Mouse (Mus musculus) testis, adult 2 months (tissue): ENCODE data around the gene Kcnj3.

ENCODE experiments used
- CTCF ChIP-seq: fragments of 200-500 bp; IDR thresholded peaks from 2 replicates; pipeline ENCODE4 v1.5.1; 2012; ENCODE audit warnings: low read depth, mild to moderate bottlenecking, inconsistent platforms, low read length, moderate library complexity; ENCODE audit not compliant: control insufficient read depth, insufficient read depth, insufficient replicate concordance
- POLR2A ChIP-seq: fragments of 200-500 bp; IDR thresholded peaks from 2 replicates; pipeline ENCODE4 v1.6.1; 2012; ENCODE audit warnings: low read depth, mild to moderate bottlenecking, inconsistent platforms, low read length, moderate library complexity; ENCODE audit not compliant: control insufficient read depth

DNA sequence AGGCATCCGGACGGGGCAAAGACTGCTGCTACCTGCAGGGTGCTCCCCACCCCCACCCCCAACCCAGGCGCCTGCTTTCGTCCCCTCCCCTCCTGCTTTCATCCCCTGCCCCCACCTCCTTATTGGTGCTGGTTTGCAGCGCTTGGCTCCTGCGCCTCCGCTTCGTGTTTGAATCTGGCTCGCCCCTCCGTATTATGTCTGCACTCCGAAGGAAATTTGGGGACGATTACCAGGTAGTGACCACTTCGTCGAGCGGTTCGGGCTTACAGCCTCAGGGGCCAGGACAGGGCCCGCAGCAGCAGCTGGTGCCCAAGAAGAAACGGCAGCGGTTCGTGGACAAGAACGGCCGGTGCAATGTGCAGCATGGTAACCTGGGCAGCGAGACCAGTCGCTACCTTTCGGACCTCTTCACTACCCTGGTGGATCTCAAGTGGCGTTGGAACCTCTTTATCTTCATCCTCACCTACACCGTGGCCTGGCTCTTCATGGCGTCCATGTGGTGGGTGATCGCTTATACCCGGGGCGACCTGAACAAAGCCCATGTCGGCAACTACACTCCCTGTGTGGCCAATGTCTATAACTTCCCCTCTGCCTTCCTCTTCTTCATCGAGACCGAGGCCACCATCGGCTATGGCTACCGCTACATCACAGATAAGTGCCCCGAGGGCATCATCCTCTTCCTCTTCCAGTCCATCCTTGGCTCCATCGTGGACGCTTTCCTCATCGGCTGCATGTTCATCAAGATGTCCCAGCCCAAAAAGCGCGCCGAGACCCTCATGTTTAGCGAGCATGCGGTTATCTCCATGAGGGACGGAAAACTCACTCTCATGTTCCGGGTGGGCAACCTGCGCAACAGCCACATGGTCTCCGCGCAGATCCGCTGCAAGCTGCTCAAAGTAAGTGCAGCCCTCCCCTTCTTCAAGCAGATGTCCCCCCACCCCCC lies 1.5 kb downstream of the Kcnj3 start:
- TF ChIP-seq CTCF (no peak), POLR2A (no peak)
